Mouse (Mus musculus) erythroblast, embryonic 14.5 days (primary cell): ENCODE measurements around the gene Tmem216.

Experiments
- GATA1 ChIP-seq: IDR thresholded peaks from 2 replicates; pipeline ENCODE4 v1.6.1; 2012; ENCODE audit warnings: low read length, inconsistent platforms, mixed read lengths
- TAL1 ChIP-seq: IDR thresholded peaks from 3 replicates; pipeline ENCODE4 v1.6.1; 2012; ENCODE audit warnings: low read length, inconsistent platforms, mixed read lengths

- TF ChIP-seq GATA1 (no peak), TAL1 (no peak)
These were observed 9.2 kb upstream of the Tmem216 start for GRCm38 (mm10) chr19:10565217-10565616.
